Mouse (Mus musculus): Measurements from ENCODE around the gene Tnpo2. TPM values are rescaled to one million over a fixed set of nuclear protein-coding genes. Genes with fewer than 3 reads are reported as not detected.

Tnpo2 gene
- polyA plus RNA-seq, 1 experiment from 2014 or later, result 15.4 TPM

GRCm38 (mm10) chr8:85095051-85095450, 58.3 kb downstream of the Tnpo2 start:
- Histone ChIP-seq H3K27ac (replicated peaks) (no peak overlapping the region), H3K4me2 (replicated peaks; ENCODE audit: low read depth) (no peak overlapping the region), H3K4me1 (replicated peaks; ENCODE audit: control insufficient read depth, insufficient read depth) (no peaks in the 10 kb centered on the region), H3K9me3 (ENCODE audit: control insufficient read depth, low read length) (no peaks in the 10 kb centered on the region), H3K4me3 (ENCODE audit: low read depth, low read length) (no peak overlapping the region), H3K36me3 (ENCODE audit: control insufficient read depth, insufficient read depth, low read length) (peaks cover 8% of the 10 kb centered on the region), H3K27me3 (ENCODE audit: control insufficient read depth, insufficient read depth, low read length) (no peaks in the 10 kb centered on the region), H3K9ac (ENCODE audit: low read length) (no peak overlapping the region)
- no peak for DNase-seq (ENCODE audit: low spot score)
- TF ChIP-seq EP300 (optimal IDR thresholded peaks at IDR 0.05) (no peak), CTCF (IDR thresholded peaks at IDR 0.05; ENCODE audit: low read depth) (no peak)
- no peak for ATAC-seq (ENCODE audit: low FRiP score, low TSS enrichment)
- WGBS, result 92% methylated on average over 13 of the region's 13 CpGs

GRCm38 (mm10) chr8:85095566-85095965, 58.9 kb downstream of the Tnpo2 start:
- TF ChIP-seq CTCF (IDR thresholded peaks at IDR 0.05; ENCODE audit: low read depth), result no peak
- no peak for TF ChIP-seq EP300 (optimal IDR thresholded peaks at IDR 0.05)
- no peak overlapping the region for H3K9ac ChIP-seq (ENCODE audit: low read length)
- H3K36me3 ChIP-seq (ENCODE audit: control insufficient read depth, insufficient read depth, low read length), result peaks cover 8% of the 10 kb centered on the region
- WGBS, result 88% methylated on average over 7 of the region's 7 CpGs
- DNase-seq (ENCODE audit: low spot score) (no peak), ATAC-seq (ENCODE audit: low FRiP score, low TSS enrichment) (no peak)
- no peak overlapping the region for H3K4me3 ChIP-seq (ENCODE audit: low read depth, low read length)
- H3K27ac ChIP-seq (replicated peaks), result no peak overlapping the region
- no peaks in the 10 kb centered on the region for H3K9me3 ChIP-seq (ENCODE audit: control insufficient read depth, low read length)
- no peaks in the 10 kb centered on the region for H3K27me3 ChIP-seq (ENCODE audit: control insufficient read depth, insufficient read depth, low read length)
- no peaks in the 10 kb centered on the region for H3K4me1 ChIP-seq (replicated peaks; ENCODE audit: control insufficient read depth, insufficient read depth)
- H3K4me2 ChIP-seq (replicated peaks; ENCODE audit: low read depth), result no peak overlapping the region

GRCm38 (mm10) chr8:85096196-85096595, 59.5 kb downstream of the Tnpo2 start:
- DNase-seq (ENCODE audit: low spot score), result no peak

GRCm38 (mm10) chr8:85096850-85097249, 60.1 kb downstream of the Tnpo2 start:
- TF ChIP-seq EP300 (optimal IDR thresholded peaks at IDR 0.05), result no peak
- TF ChIP-seq CTCF (IDR thresholded peaks at IDR 0.05; ENCODE audit: low read depth), result no peak
- Histone ChIP-seq H3K4me3 (ENCODE audit: low read depth, low read length) (no peak overlapping the region), H3K4me1 (replicated peaks; ENCODE audit: control insufficient read depth, insufficient read depth) (no peaks in the 10 kb centered on the region), H3K4me2 (replicated peaks; ENCODE audit: low read depth) (no peak overlapping the region), H3K27me3 (ENCODE audit: control insufficient read depth, insufficient read depth, low read length) (no peaks in the 10 kb centered on the region), H3K9ac (ENCODE audit: low read length) (no peak overlapping the region), H3K27ac (replicated peaks) (no peak overlapping the region), H3K36me3 (ENCODE audit: control insufficient read depth, insufficient read depth, low read length) (peaks cover 6% of the 10 kb centered on the region), H3K9me3 (ENCODE audit: control insufficient read depth, low read length) (no peaks in the 10 kb centered on the region)
- no peak for ATAC-seq (ENCODE audit: low FRiP score, low TSS enrichment)
- no peak for DNase-seq (ENCODE audit: low spot score)
- WGBS, result 81% methylated on average over 4 of the region's 4 CpGs

More at GRCm38 (mm10) chr8:85096196-85096595, 59.5 kb downstream of the Tnpo2 start:
- no peaks in the 10 kb centered on the region for H3K4me1 ChIP-seq (replicated peaks; ENCODE audit: control insufficient read depth, insufficient read depth)
- no peak for ATAC-seq (ENCODE audit: low FRiP score, low TSS enrichment)
- no peak overlapping the region for H3K27ac ChIP-seq (replicated peaks)
- peaks cover 8% of the 10 kb centered on the region for H3K36me3 ChIP-seq (ENCODE audit: control insufficient read depth, insufficient read depth, low read length)
- TF ChIP-seq EP300 (optimal IDR thresholded peaks at IDR 0.05) (no peak), CTCF (IDR thresholded peaks at IDR 0.05; ENCODE audit: low read depth) (no peak)
- 91% methylated on average over 16 of the region's 16 CpGs for WGBS
- no peak overlapping the region for H3K4me2 ChIP-seq (replicated peaks; ENCODE audit: low read depth)
- H3K27me3 ChIP-seq (ENCODE audit: control insufficient read depth, insufficient read depth, low read length), result no peaks in the 10 kb centered on the region
- no peak overlapping the region for H3K4me3 ChIP-seq (ENCODE audit: low read depth, low read length)
- no peaks in the 10 kb centered on the region for H3K9me3 ChIP-seq (ENCODE audit: control insufficient read depth, low read length)
- no peak overlapping the region for H3K9ac ChIP-seq (ENCODE audit: low read length)

GRCm38 (mm10) chr8:85100076-85100665, 63.5 kb downstream of the Tnpo2 start:
- Histone ChIP-seq H3K9me3 (ENCODE audit: control insufficient read depth, low read length) (no peaks in the 10 kb centered on the region), H3K27ac (replicated peaks) (no peak overlapping the region), H3K36me3 (ENCODE audit: control insufficient read depth, insufficient read depth, low read length) (peaks cover 4% of the 10 kb centered on the region; the same call in 1 of the 2 replicates), H3K4me1 (replicated peaks; ENCODE audit: control insufficient read depth, insufficient read depth) (no peaks in the 10 kb centered on the region), H3K9ac (ENCODE audit: low read length) (no peak overlapping the region), H3K4me3 (ENCODE audit: low read depth, low read length) (no peak overlapping the region), H3K4me2 (replicated peaks; ENCODE audit: low read depth) (no peak overlapping the region), H3K27me3 (ENCODE audit: control insufficient read depth, insufficient read depth, low read length) (no peaks in the 10 kb centered on the region)
- 87% methylated on average over 4 of the region's 4 CpGs for WGBS
- ATAC-seq (ENCODE audit: low FRiP score, low TSS enrichment) (no peak), DNase-seq (ENCODE audit: low spot score) (no peak)
- TF ChIP-seq EP300 (optimal IDR thresholded peaks at IDR 0.05), result no peak
- TF ChIP-seq CTCF (IDR thresholded peaks at IDR 0.05; ENCODE audit: low read depth), result no peak

Small RNA genes within 50 kb of the gene (microRNA-seq; reads per million reads assigned to microRNA genes)
- gene Mir7070, result not detected

Other genes with a start within 250 kb of the Tnpo2 start
- 36.5 and 36.6 TPM in 2 replicates for gene Nfix, start 236.6 kb upstream of the Tnpo2 start, polyA plus RNA-seq (2015; fragmentation: Nextera tagmentation; extraction: Ambion mirVana)
- 3.3 TPM in 2 replicates for gene Dand5, start 214.1 kb upstream of the Tnpo2 start, polyA plus RNA-seq (2015; fragmentation: Nextera tagmentation; extraction: Ambion mirVana)
- 38.5 and 39.3 TPM in 2 replicates for gene Gadd45gip1, start 205.4 kb upstream of the Tnpo2 start, polyA plus RNA-seq (2015; fragmentation: Nextera tagmentation; extraction: Ambion mirVana)
- 69.8 and 70.6 TPM in 2 replicates for gene Rad23a, start 196.2 kb upstream of the Tnpo2 start, polyA plus RNA-seq (2015; fragmentation: Nextera tagmentation; extraction: Ambion mirVana)
- 522 and 537 TPM in 2 replicates for gene Calr, start 190.0 kb upstream of the Tnpo2 start, polyA plus RNA-seq (2015; fragmentation: Nextera tagmentation; extraction: Ambion mirVana)
- gene Farsa, start 179.9 kb upstream of the Tnpo2 start, polyA plus RNA-seq (2015; fragmentation: Nextera tagmentation; extraction: Ambion mirVana), result 43.3 and 44.3 TPM in 2 replicates
- gene Syce2, start 164.8 kb upstream of the Tnpo2 start, polyA plus RNA-seq (2015; fragmentation: Nextera tagmentation; extraction: Ambion mirVana), result 25.0 and 27.3 TPM in 2 replicates
- 18.5 and 21.1 TPM in 2 replicates for gene Gcdh, start 143.0 kb upstream of the Tnpo2 start, polyA plus RNA-seq (2015; fragmentation: Nextera tagmentation; extraction: Ambion mirVana)
- gene Klf1, start 135.0 kb upstream of the Tnpo2 start, polyA plus RNA-seq (2015; fragmentation: Nextera tagmentation; extraction: Ambion mirVana), result 0.51 and 0.82 TPM in 2 replicates
- gene Dnase2a, start 128.4 kb upstream of the Tnpo2 start, polyA plus RNA-seq (2015; fragmentation: Nextera tagmentation; extraction: Ambion mirVana), result 15.9 and 17.4 TPM in 2 replicates
- 0.87 and 1.1 TPM in 2 replicates for gene Mast1, start 99.6 kb upstream of the Tnpo2 start, polyA plus RNA-seq (2015; fragmentation: Nextera tagmentation; extraction: Ambion mirVana)
- 0.05 and 0.13 TPM in 2 replicates for gene Rtbdn, start 89.9 kb upstream of the Tnpo2 start, polyA plus RNA-seq (2015; fragmentation: Nextera tagmentation; extraction: Ambion mirVana)
- gene Gm49661, start 67.5 kb upstream of the Tnpo2 start, polyA plus RNA-seq (2015; fragmentation: Nextera tagmentation; extraction: Ambion mirVana), result not detected in 2 replicates
- gene Prdx2, start 67.3 kb upstream of the Tnpo2 start, polyA plus RNA-seq (2015; fragmentation: Nextera tagmentation; extraction: Ambion mirVana), result 370 and 376 TPM in 2 replicates
- gene Rnaseh2a, start 67.1 kb upstream of the Tnpo2 start, polyA plus RNA-seq (2015; fragmentation: Nextera tagmentation; extraction: Ambion mirVana), result 79.4 and 80.1 TPM in 2 replicates
- gene Junb, start 58.2 kb upstream of the Tnpo2 start, polyA plus RNA-seq (2015; fragmentation: Nextera tagmentation; extraction: Ambion mirVana), result 88.5 and 95.9 TPM in 2 replicates
- gene Hook2, start 46.3 kb upstream of the Tnpo2 start, polyA plus RNA-seq (2015; fragmentation: Nextera tagmentation; extraction: Ambion mirVana), result 28.8 and 30.9 TPM in 2 replicates
- gene Best2, start 22.4 kb upstream of the Tnpo2 start, polyA plus RNA-seq (2015; fragmentation: Nextera tagmentation; extraction: Ambion mirVana), result 0.06 and 0.16 TPM in 2 replicates
- 68.0 and 71.8 TPM in 2 replicates for gene Asna1, start 11.6 kb upstream of the Tnpo2 start, polyA plus RNA-seq (2015; fragmentation: Nextera tagmentation; extraction: Ambion mirVana)
- 94.4 and 95.1 TPM in 2 replicates for gene Trir, start 10.1 kb upstream of the Tnpo2 start, polyA plus RNA-seq (2015; fragmentation: Nextera tagmentation; extraction: Ambion mirVana)
- gene Fbxw9, start 23.1 kb downstream of the Tnpo2 start, polyA plus RNA-seq (2015; fragmentation: Nextera tagmentation; extraction: Ambion mirVana), result 25.7 and 28.4 TPM in 2 replicates
- gene Gm5741, start 31.1 kb downstream of the Tnpo2 start, polyA plus RNA-seq (2015; fragmentation: Nextera tagmentation; extraction: Ambion mirVana), result not detected in 2 replicates
- gene Dhps, start 34.8 kb downstream of the Tnpo2 start, polyA plus RNA-seq (2015; fragmentation: Nextera tagmentation; extraction: Ambion mirVana), result 40.2 and 42.2 TPM in 2 replicates
- 114 and 117 TPM in 2 replicates for gene Wdr83os, start 43.8 kb downstream of the Tnpo2 start, polyA plus RNA-seq (2015; fragmentation: Nextera tagmentation; extraction: Ambion mirVana)
- gene Wdr83, start 44.4 kb downstream of the Tnpo2 start, polyA plus RNA-seq (2015; fragmentation: Nextera tagmentation; extraction: Ambion mirVana), result 22.3 and 23.6 TPM in 2 replicates
- 29.1 and 32.6 TPM in 2 replicates for gene Man2b1, start 46.4 kb downstream of the Tnpo2 start, polyA plus RNA-seq (2015; fragmentation: Nextera tagmentation; extraction: Ambion mirVana)
- gene Zfp791, start 86.2 kb downstream of the Tnpo2 start, polyA plus RNA-seq (2015; fragmentation: Nextera tagmentation; extraction: Ambion mirVana), result 1.2 and 1.5 TPM in 2 replicates
- gene Cks1brt, start 115.0 kb downstream of the Tnpo2 start, polyA plus RNA-seq (2015; fragmentation: Nextera tagmentation; extraction: Ambion mirVana), result 0.05 TPM in 1 of 2 replicates, not detected in the other
- not detected in 2 replicates for gene Olfr371, start 189.1 kb downstream of the Tnpo2 start, polyA plus RNA-seq (2015; fragmentation: Nextera tagmentation; extraction: Ambion mirVana)

All from stomach, postnatal 0 days (tissue).